Mouse (Mus musculus): Measurements from ENCODE around the gene Ywhab. TPM values are rescaled to one million over a fixed set of nuclear protein-coding genes. Genes with fewer than 3 reads are reported as not detected.

Gene Ywhab
- 574 and 581 TPM in 2 replicates for polyA plus RNA-seq (2015; fragmentation: Nextera tagmentation; extraction: Ambion mirVana)

GRCm38 (mm10) chr2:163994654-163994976 is at the start of gene Ywhab:
TSS of gene Ywhab (plus strand) at chr2:163994960.

DNA sequence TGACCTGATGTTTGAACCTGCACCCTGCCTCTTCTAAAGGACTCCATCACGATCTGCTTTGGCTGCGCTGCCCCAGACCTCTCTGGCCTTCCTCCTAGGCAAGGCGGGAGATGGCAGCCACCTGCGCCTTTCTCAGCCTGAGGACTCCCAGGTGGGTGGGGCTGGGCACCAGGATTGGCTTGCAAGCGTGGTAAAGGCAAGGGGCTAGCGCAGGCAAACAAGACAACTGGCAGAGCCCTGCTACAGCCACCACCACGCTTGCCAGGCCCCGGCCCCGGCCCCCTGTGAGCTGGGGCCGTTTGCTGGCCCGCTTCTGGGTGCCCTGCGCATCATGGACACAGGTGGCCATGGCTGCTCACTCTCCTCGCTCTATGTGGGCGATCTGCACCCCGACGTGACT is 30.4 kb downstream of the Ywhab start, which contains the start of gene Pabpc1l:
Gene Pabpc1l, plus strand, starts transcription at position 301 of the 400 bp plus-strand sequence.

Other genes with a start within 250 kb of the Ywhab start
- gene Ada, start 244.7 kb upstream of the Ywhab start, polyA plus RNA-seq (2015; fragmentation: Nextera tagmentation; extraction: Ambion mirVana), result 3.0 and 3.3 TPM in 2 replicates
- gene Ccn5, start 174.1 kb upstream of the Ywhab start, polyA plus RNA-seq (2015; fragmentation: Nextera tagmentation; extraction: Ambion mirVana), result 0.61 and 0.66 TPM in 2 replicates
- gene Kcnk15, start 141.3 kb upstream of the Ywhab start, polyA plus RNA-seq (2015; fragmentation: Nextera tagmentation; extraction: Ambion mirVana), result 0.08 and 0.11 TPM in 2 replicates
- gene Rims4, start 76.3 kb upstream of the Ywhab start, polyA plus RNA-seq (2015; fragmentation: Nextera tagmentation; extraction: Ambion mirVana), result 17.1 and 18.3 TPM in 2 replicates
- 1.5 and 1.7 TPM in 2 replicates for gene Pabpc1l, start 30.5 kb downstream of the Ywhab start, polyA plus RNA-seq (2015; fragmentation: Nextera tagmentation; extraction: Ambion mirVana)
- 10.0 and 10.6 TPM in 2 replicates for gene Stk4, start 75.4 kb downstream of the Ywhab start, polyA plus RNA-seq (2015; fragmentation: Nextera tagmentation; extraction: Ambion mirVana)
- gene Tomm34, start 76.2 kb downstream of the Ywhab start, polyA plus RNA-seq (2015; fragmentation: Nextera tagmentation; extraction: Ambion mirVana), result 37.3 and 38.0 TPM in 2 replicates
- gene Kcns1, start 176.2 kb downstream of the Ywhab start, polyA plus RNA-seq (2015; fragmentation: Nextera tagmentation; extraction: Ambion mirVana), result 3.9 and 4.2 TPM in 2 replicates
- not detected in 2 replicates for gene Wfdc5, start 187.8 kb downstream of the Ywhab start, polyA plus RNA-seq (2015; fragmentation: Nextera tagmentation; extraction: Ambion mirVana)
- gene Wfdc12, start 195.6 kb downstream of the Ywhab start, polyA plus RNA-seq (2015; fragmentation: Nextera tagmentation; extraction: Ambion mirVana), result not detected in 2 replicates
- gene Wfdc15a, start 205.2 kb downstream of the Ywhab start, polyA plus RNA-seq (2015; fragmentation: Nextera tagmentation; extraction: Ambion mirVana), result not detected in 2 replicates
- not detected in 2 replicates for gene Wfdc15b, start 226.7 kb downstream of the Ywhab start, polyA plus RNA-seq (2015; fragmentation: Nextera tagmentation; extraction: Ambion mirVana)
- gene Svs2, start 243.5 kb downstream of the Ywhab start, polyA plus RNA-seq (2015; fragmentation: Nextera tagmentation; extraction: Ambion mirVana), result not detected in 2 replicates

Measured in neural tube, postnatal 0 days (tissue).